10 mouse cellular contexts compared by ENCODE assay signal in genomic region chr5:125074571-125075171, GRCm38 (mm10).
DNase-seq lines count a peak whose midpoint lies in the region; ATAC-seq lines count a peak whose summit lies in the region.
"Had no signal": no experiment of that assay in that cellular context is flagged by ENCODE, and none has a peak within 500 bp of the region (broad histone marks: within the 10 kb centered on the region; RNA-seq: fewer than 3 reads in every experiment).

No protein-coding gene starts in this region.

- 73% methylated on average over 10 of the region's 10 CpGs for WGBS in intestine, embryonic 16.5 days

- DNase-seq in heart, adult 9 months (ENCODE audit: low spot score in 2 of 2) = peak; percentile 56 to 57
- no peak for DNase-seq in heart, adult 8-10 months (ENCODE audit: low spot score)
- DNase-seq in A20 (ENCODE audit: low read depth, low spot score) = peak; percentile 10
- DNase-seq in adrenal gland, postnatal 36 days = peak; percentile 67 to 68
- peak; percentile 66 to 78 for DNase-seq in kidney, postnatal 36 days
- no peak for DNase-seq in frontal cortex, postnatal 36 days (ENCODE audit: low spot score in 2 of 2)
- DNase-seq in urinary bladder, adult 2 months (ENCODE audit: low spot score) = no peak
- DNase-seq: midbrain, embryonic 14.5 days had no signal

- H3K9me3 ChIP-seq in intestine, embryonic 16.5 days (ENCODE audit: control insufficient read depth, low read length) = no peaks in the 10 kb centered on the region

- no peak for ATAC-seq in intestine, embryonic 16.5 days

- H3K4me2 ChIP-seq in intestine, embryonic 16.5 days (ENCODE audit: low read depth, low read length) = no peak overlapping the region

- H3K27ac ChIP-seq in intestine, embryonic 16.5 days (ENCODE audit: low read length) = no peak overlapping the region

- no peak overlapping the region for H3K4me3 ChIP-seq in intestine, embryonic 16.5 days (ENCODE audit: low read length)

- peaks cover 35% of the 10 kb centered on the region for H3K4me1 ChIP-seq in intestine, embryonic 16.5 days (ENCODE audit: control insufficient read depth, insufficient read depth, low read length)

- peaks cover 8% of the 10 kb centered on the region; the same call in 1 of the 2 replicates for H3K36me3 ChIP-seq in intestine, embryonic 16.5 days (ENCODE audit: control insufficient read depth, insufficient read depth, low read length)
- H3K36me3 ChIP-seq: G1E had no signal

- H3K9ac ChIP-seq in intestine, embryonic 16.5 days (ENCODE audit: low read depth, low read length) = no peak overlapping the region

- H3K27me3 ChIP-seq in intestine, embryonic 16.5 days (replicated peaks; ENCODE audit: control insufficient read depth, insufficient read depth, low read length) = no peaks in the 10 kb centered on the region

Comparison
In these comparisons a context has a peak if more than half of its experiments do, and no peak if none do; other contexts are left out.
1. DNase-seq: peak in heart, adult 9 months (2 of 2), A20 (single experiment), adrenal gland, postnatal 36 days (2 of 2) and kidney, postnatal 36 days (2 of 2); none in heart, adult 8-10 months (single experiment), frontal cortex, postnatal 36 days (0 of 2) and urinary bladder, adult 2 months (single experiment).